Mouse (Mus musculus): ENCODE measurements around the gene Abcc1.

GRCm38 (mm10) chr16:14399303-14399702 lies 37.9 kb downstream of the Abcc1 start:
- TF ChIP-seq CTCF (conservative IDR thresholded peaks at IDR 0.05; ENCODE audit: insufficient read depth, insufficient read length, low read depth, low read length): no peak
- no peak for TF ChIP-seq POLR2A (IDR thresholded peaks at IDR 0.05; ENCODE audit: low read depth, low read length)

All from kidney, adult 2 months (tissue).